Comparison of ENCODE assay signal across 21 mouse cellular contexts in the genomic region with DNA sequence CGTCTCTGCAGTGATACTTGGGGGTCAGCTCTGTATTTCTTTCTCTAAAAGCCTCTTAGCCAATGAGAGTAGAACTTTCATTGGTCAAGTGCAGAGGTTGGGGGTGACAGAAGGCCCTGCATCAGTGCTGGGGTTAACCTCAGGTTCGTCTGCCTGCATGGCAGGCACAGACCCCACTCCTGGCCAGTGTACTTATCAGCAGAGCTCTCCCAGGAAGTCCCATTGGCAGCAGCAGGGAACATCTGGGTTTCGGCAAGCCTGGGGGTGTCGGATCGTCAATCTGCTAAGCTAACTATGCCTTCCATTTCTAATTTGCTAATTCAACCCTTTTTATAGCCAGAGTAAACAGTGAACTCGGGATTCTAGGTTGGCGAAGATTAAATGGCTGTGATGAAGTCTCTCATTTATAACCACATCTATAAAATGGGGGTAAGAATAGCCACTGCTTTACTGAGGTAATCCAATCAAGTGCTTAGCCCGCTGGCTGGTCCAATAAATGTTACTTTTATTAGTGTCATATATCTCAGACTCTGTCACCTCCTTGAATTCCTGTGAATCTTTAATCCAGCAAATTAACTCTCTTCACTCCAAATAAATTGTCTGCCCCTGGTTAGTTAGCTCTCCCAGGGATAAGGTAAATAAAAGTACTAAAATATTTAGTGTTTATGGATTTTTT.
DNase-seq lines count a peak whose midpoint lies in the region; ATAC-seq lines count a peak whose summit lies in the region.
"Had no signal": no experiment of that assay in that cellular context is flagged by ENCODE, and none has a peak within 500 bp of the region (broad histone marks: within the 10 kb centered on the region; RNA-seq: fewer than 3 reads in every experiment).

No protein-coding gene starts in this region.

- H3K9me3 ChIP-seq in kidney, embryonic 15.5 days (replicated peaks), result 0 out of 2 replicates have a peak, but pooled peaks cover 6% of the 10 kb centered on the region
- no peaks in the 10 kb centered on the region for H3K9me3 ChIP-seq in intestine, embryonic 15.5 days
- H3K9me3 ChIP-seq in neural tube, embryonic 15.5 days (replicated peaks), result no peaks in the 10 kb centered on the region
- H3K9me3 ChIP-seq in forebrain, embryonic 14.5 days (replicated peaks; ENCODE audit: control insufficient read depth, low read length), result no peaks in the 10 kb centered on the region
- H3K9me3 ChIP-seq: forebrain, embryonic 15.5 days; heart, embryonic 15.5 days; hindbrain, embryonic 15.5 days had no signal

- peaks cover 25% of the 10 kb centered on the region for H3K4me1 ChIP-seq in kidney, embryonic 15.5 days
- 0 out of 2 replicates have a peak, but pooled peaks cover 3% of the 10 kb centered on the region for H3K4me1 ChIP-seq in intestine, embryonic 15.5 days (replicated peaks)
- peaks cover 4% of the 10 kb centered on the region; the same call in 1 of the 2 replicates for H3K4me1 ChIP-seq in neural tube, embryonic 15.5 days
- no peaks in the 10 kb centered on the region for H3K4me1 ChIP-seq in forebrain, embryonic 14.5 days (ENCODE audit: control insufficient read depth, insufficient read depth, low read length)
- H3K4me1 ChIP-seq: embryonic facial prominence, embryonic 10.5 days; forebrain, embryonic 15.5 days; heart, embryonic 15.5 days; hindbrain, embryonic 15.5 days had no signal

- 36% methylated on average over 8 of the region's 8 CpGs for whole genome bisulfite sequencing in kidney, embryonic 15.5 days
- WGBS in intestine, embryonic 15.5 days, result 39% methylated on average over 8 of the region's 8 CpGs
- 18% methylated on average over 8 of the region's 8 CpGs for WGBS in neural tube, embryonic 15.5 days
- WGBS in forebrain, embryonic 14.5 days, result 83% methylated on average over 8 of the region's 8 CpGs

- H3K4me2 ChIP-seq in kidney, embryonic 15.5 days, result no peak overlapping the region
- H3K4me2 ChIP-seq in intestine, embryonic 15.5 days (replicated peaks), result 0 out of 2 replicates have a peak overlapping the region, but pooled peaks have one; percentile 13
- no peak overlapping the region for H3K4me2 ChIP-seq in neural tube, embryonic 15.5 days
- no peak overlapping the region for H3K4me2 ChIP-seq in forebrain, embryonic 14.5 days (ENCODE audit: low read length)
- H3K4me2 ChIP-seq: forebrain, embryonic 15.5 days; heart, embryonic 11.5 days; heart, embryonic 15.5 days; hindbrain, embryonic 15.5 days had no signal

- no peak overlapping the region for H3K4me3 ChIP-seq in kidney, embryonic 15.5 days (replicated peaks)
- no peak overlapping the region for H3K4me3 ChIP-seq in intestine, embryonic 15.5 days (replicated peaks)
- no peak overlapping the region for H3K4me3 ChIP-seq in neural tube, embryonic 15.5 days (replicated peaks)
- no peak overlapping the region for H3K4me3 ChIP-seq in forebrain, embryonic 14.5 days (ENCODE audit: low read depth, low read length)
- H3K4me3 ChIP-seq: embryonic facial prominence, embryonic 10.5 days; forebrain, embryonic 15.5 days; heart, adult 2 months; heart, embryonic 15.5 days; hindbrain, embryonic 15.5 days had no signal

- H3K27ac ChIP-seq in kidney, embryonic 15.5 days, result 0 out of 2 replicates have a peak overlapping the region, but pooled peaks have one; percentile 32
- no peak overlapping the region for H3K27ac ChIP-seq in intestine, embryonic 15.5 days
- no peak overlapping the region; the same call in 1 of the 2 replicates for H3K27ac ChIP-seq in neural tube, embryonic 15.5 days (replicated peaks)
- no peak overlapping the region for H3K27ac ChIP-seq in forebrain, embryonic 14.5 days (ENCODE audit: low read depth, low read length)
- H3K27ac ChIP-seq: embryonic facial prominence, embryonic 10.5 days; forebrain, embryonic 15.5 days; heart, adult 2 months; heart, embryonic 15.5 days; hindbrain, embryonic 15.5 days had no signal

- peaks cover 69% of the 10 kb centered on the region for H3K36me3 ChIP-seq in kidney, embryonic 15.5 days
- peaks cover 16% of the 10 kb centered on the region for H3K36me3 ChIP-seq in intestine, embryonic 15.5 days
- peaks cover 26% of the 10 kb centered on the region for H3K36me3 ChIP-seq in neural tube, embryonic 15.5 days
- H3K36me3 ChIP-seq in forebrain, embryonic 14.5 days (ENCODE audit: control insufficient read depth, insufficient read depth, low read length), result peaks cover 21% of the 10 kb centered on the region

- DNase-seq in kidney, postnatal 14 days, result no peak
- DNase-seq in induced T-regulatory cell, adult 2 months (ENCODE audit: low read depth), result peak; percentile 20
- DNase-seq in forebrain, embryonic 14.5 days (ENCODE audit: low spot score), result no peak
- DNase-seq: adrenal gland, adult 2 months; adrenal gland, postnatal 25 days; cerebellum, adult 18-20 months; cerebellum, adult 9-11 months; cerebellum, postnatal 36 days; gastrocnemius, postnatal 36 days; heart, adult 2 months; heart, postnatal 14 days had no signal

- ATAC-seq in kidney, embryonic 15.5 days (replicated peaks; ENCODE audit: low FRiP score), result no peak
- peak; percentile 69 for ATAC-seq in intestine, embryonic 15.5 days
- peak; percentile 40; the same call in 1 of the 2 replicates for ATAC-seq in neural tube, embryonic 15.5 days (ENCODE audit: low FRiP score)
- no peak for ATAC-seq in forebrain, embryonic 14.5 days
- ATAC-seq: forebrain, embryonic 15.5 days; Patski had no signal

- H3K9ac ChIP-seq in kidney, embryonic 15.5 days, result no peak overlapping the region
- H3K9ac ChIP-seq in intestine, embryonic 15.5 days, result no peak overlapping the region
- no peak overlapping the region for H3K9ac ChIP-seq in neural tube, embryonic 15.5 days (replicated peaks)
- H3K9ac ChIP-seq in forebrain, embryonic 14.5 days (ENCODE audit: low read length), result no peak overlapping the region
- H3K9ac ChIP-seq: forebrain, embryonic 15.5 days; heart, embryonic 15.5 days; hindbrain, embryonic 15.5 days had no signal

- no peaks in the 10 kb centered on the region for H3K27me3 ChIP-seq in kidney, embryonic 15.5 days
- H3K27me3 ChIP-seq in intestine, embryonic 15.5 days (replicated peaks), result no peaks in the 10 kb centered on the region
- H3K27me3 ChIP-seq in neural tube, embryonic 15.5 days (replicated peaks), result no peaks in the 10 kb centered on the region
- H3K27me3 ChIP-seq in forebrain, embryonic 14.5 days (replicated peaks; ENCODE audit: control insufficient read depth, insufficient read depth, low read length), result no peaks in the 10 kb centered on the region
- H3K27me3 ChIP-seq: CH12.LX; forebrain, embryonic 15.5 days; heart, embryonic 15.5 days; hindbrain, embryonic 15.5 days; Patski had no signal

Comparison
In these comparisons a context has a peak if more than half of its experiments do, and no peak if none do; other contexts are left out.
1. ATAC-seq: peak in intestine, embryonic 15.5 days (single experiment) and neural tube, embryonic 15.5 days (single experiment); none in kidney, embryonic 15.5 days (single experiment) and forebrain, embryonic 14.5 days (single experiment).